Mouse (Mus musculus) olfactory bulb, adult 2 months (tissue): ENCODE results near the gene Prpf4b. TPM values are rescaled to one million over a fixed set of nuclear protein-coding genes. Genes with fewer than 3 reads are reported as not detected.
"Not testable (repeated sequence)": the region's sequence is repeated elsewhere in the genome, so short reads cannot be mapped to it uniquely, and the experiment has no call there.

Source experiments
- H3K27ac ChIP-seq: fragments of 200-500 bp; 2 replicates; pipeline ENCODE4 v1.5.1; 2012; ENCODE audit warnings: low read depth, low read length; ENCODE audit not compliant: insufficient read depth
- H3K4me1 ChIP-seq: fragments of 200-500 bp; 2 replicates; pipeline ENCODE4 v1.6.1; 2012; ENCODE audit warnings: low read length; ENCODE audit not compliant: control insufficient read depth, insufficient read depth
- H3K4me3 ChIP-seq: fragments of 200-500 bp; 2 replicates; pipeline ENCODE4 v1.5.1; 2012; ENCODE audit warnings: mild to moderate bottlenecking, low read depth, low read length, moderate library complexity; ENCODE audit not compliant: insufficient read depth
- CTCF ChIP-seq: fragments of 200-500 bp; IDR thresholded peaks from 2 replicates; pipeline ENCODE4 v1.5.1; 2012; ENCODE audit warnings: low read depth, mild to moderate bottlenecking, low read length, moderate library complexity; ENCODE audit not compliant: insufficient read depth
- POLR2A ChIP-seq: fragments of 200-500 bp; IDR thresholded peaks from 2 replicates; pipeline ENCODE4 v1.6.1; 2012; ENCODE audit warnings: mild to moderate bottlenecking, low read depth, low read length, moderate library complexity; ENCODE audit not compliant: insufficient read depth
- WGBS: fragments of 180-500 bp; shearing (Covaris S2); methylation state at CpG from one replicate; pipeline ENCODE4 v1.1.7; 2018; 5-methylcytosine and 5-hydroxymethylcytosine counted together
- polyA plus RNA-seq: library from polyadenylated mRNA; stranded (reverse); fragments of >200 nt; gene quantifications from 2 replicates; pipeline ENCODE4 v1.2.4, GENCODE M21; 2012; ENCODE audit warnings: low replicate concordance; ENCODE audit not compliant: missing spikeins, insufficient read depth, insufficient read length

The Prpf4b gene
- polyA plus RNA-seq = 121 and 158 TPM in 2 replicates

DNA sequence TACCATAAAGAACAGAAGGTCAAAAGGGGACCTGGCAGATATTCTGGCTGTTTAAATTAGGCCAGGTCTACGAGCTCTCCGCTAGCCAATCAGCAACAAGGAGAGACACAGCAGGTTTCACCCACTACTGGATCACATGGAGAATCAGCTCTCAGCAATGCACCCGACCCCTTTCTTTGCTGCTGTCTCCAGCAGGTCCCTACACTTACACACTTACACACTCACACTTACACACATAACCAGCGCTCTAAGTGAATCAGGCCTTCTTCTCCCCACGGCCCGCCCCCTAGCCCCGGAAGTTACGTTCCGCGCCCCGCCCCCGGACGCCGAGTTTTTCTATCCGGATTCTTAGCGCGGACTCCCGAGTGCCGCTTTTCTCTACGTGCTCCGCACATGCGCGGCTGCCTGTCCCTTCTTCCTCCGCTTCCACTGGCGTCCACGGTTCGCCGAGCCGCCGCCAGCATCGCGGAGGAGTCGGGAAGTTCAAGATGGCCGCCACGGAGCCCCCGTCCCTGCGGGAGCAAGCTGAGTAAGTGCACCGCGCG lies at the start of gene Prpf4b:
TSS of gene Prpf4b (plus strand) at position 137 of the 545 bp plus-strand sequence.
- peaks cover 3% of the 10 kb centered on the region; the same call in 1 of the 2 replicates for H3K4me1 ChIP-seq
- TF ChIP-seq CTCF (no peak), POLR2A (peak; percentile 82; the same call in 1 of the 2 replicates)

DNA sequence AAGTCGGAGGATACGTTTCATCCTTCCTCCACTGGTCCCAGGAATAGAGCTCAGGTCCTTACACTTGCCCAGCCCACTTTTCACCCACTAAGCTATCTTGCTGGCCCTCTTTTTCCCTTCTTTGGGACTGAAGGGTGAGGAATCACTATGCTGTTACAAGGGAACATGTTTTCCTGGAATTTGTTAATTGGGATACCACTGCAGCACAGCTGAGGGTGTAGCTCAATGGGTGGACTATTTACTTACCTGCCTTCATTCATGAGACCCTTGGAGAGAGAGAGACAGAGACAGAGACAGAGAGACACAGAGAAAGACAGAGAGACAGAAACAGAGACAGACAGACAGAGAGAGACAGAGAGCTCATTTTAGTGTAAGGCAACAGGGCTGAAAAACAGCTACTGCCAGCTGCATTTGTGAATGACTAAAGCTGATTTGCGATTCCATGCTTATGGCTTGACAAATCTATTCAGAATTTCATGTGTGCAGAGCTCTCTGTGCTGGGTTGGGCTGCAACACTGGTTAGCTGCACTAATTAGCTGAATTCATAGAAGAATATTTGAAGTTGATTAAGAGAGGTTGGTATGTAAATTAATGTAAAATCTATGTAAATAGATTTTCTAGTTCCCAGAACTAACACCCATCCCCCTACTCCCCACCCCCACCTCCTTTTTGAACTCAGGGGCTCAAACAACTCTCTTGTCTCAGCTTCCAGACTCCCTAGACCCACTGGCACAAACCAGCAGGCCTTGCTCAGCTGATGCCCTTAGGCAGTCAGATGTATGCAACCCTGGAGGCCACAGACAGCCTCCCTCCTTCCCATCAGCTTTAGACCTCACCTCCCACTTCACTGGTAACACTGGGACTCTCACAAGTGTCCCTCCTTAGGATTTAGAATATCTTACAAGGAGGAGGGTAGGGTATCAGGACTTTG lies 48.1 kb upstream of the Prpf4b start:
- TF ChIP-seq CTCF (no peak), POLR2A (no peak)
- no peak overlapping the region for H3K27ac ChIP-seq
- no peak overlapping the region for H3K4me3 ChIP-seq
- WGBS = 61% methylated on average over 3 of the region's 3 CpGs
- H3K4me1 ChIP-seq = no peaks in the 10 kb centered on the region

More for the DNA sequence above, at the start of gene Prpf4b:
- Histone ChIP-seq H3K4me3 (peak within 1 kb of the TSS; percentile 96), H3K27ac (peak within 1 kb of the TSS; percentile 96)
- WGBS = under 1% methylated on average over 40 of the region's 40 CpGs

DNA sequence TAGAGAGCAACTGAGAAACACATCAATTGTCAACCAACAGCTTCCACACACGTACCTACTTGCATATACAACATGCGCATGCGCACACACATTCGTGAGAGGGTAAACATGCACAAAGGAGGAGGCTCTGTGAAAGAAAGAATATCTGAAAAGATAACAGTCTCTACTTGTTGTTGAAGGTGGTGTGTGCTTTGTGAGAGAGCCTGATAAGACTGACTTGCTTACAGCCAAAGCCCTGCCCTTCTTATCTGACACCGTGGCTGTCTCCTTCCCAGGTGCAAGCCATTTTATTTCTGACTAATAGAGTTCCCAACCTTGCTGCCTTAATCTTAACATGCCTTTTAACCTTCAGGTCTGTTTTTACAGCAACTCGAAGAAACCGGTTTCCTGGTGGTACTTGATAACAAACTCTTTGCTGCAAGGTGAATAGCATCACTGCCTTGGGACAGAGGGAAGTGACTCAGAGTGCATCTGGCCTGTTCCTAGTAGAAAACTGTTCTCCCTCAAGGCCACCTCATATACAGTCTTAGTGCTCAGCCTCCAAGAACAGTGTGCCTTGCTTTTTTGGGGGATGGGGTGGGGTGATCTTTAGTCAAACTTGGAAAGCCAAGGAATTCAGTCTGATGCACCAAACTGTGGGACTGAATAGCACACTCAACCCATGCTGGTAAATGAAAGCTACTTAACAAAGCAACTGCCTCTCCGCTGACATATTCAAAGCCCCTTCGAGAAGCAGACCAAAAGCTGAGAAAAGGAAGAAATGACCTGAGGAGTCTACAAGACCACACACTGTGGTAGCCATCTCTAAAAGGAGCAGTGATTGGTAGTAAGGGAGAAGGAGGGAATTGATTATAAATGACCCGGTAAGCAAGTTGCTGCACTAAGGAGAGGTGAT lies 46.9 kb upstream of the Prpf4b start:
- no peak for TF ChIP-seq POLR2A
- no peak for TF ChIP-seq CTCF
- Histone ChIP-seq H3K4me1 (no peaks in the 10 kb centered on the region), H3K27ac (no peak overlapping the region), H3K4me3 (no peak overlapping the region)
- 72% methylated on average over 10 of the region's 10 CpGs for WGBS

DNA sequence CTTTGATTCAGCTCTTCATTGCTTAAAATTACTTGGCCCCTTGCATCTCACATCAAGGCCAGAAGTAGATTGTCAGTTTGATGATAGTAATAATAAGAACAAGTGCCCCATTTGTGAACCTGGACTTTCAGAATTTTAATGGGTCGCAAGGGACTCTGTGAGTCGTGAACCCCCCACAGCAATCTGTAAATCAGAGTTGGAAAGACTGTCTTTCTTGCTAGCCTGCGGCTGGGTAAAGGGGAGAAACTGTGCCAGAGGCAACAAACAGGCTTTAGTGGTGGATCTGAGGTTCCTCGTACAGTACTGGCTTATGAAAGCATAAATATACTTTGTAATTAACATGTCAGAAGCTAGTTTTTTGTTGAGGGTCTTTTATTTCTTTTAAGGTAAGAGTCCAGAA lies 32.3 kb upstream of the Prpf4b start:
- Histone ChIP-seq H3K4me1 (no peaks in the 10 kb centered on the region), H3K27ac (no peak overlapping the region), H3K4me3 (no peak overlapping the region)
- 85% methylated on average over 4 of the region's 4 CpGs for WGBS
- TF ChIP-seq POLR2A (no peak), CTCF (no peak)

DNA sequence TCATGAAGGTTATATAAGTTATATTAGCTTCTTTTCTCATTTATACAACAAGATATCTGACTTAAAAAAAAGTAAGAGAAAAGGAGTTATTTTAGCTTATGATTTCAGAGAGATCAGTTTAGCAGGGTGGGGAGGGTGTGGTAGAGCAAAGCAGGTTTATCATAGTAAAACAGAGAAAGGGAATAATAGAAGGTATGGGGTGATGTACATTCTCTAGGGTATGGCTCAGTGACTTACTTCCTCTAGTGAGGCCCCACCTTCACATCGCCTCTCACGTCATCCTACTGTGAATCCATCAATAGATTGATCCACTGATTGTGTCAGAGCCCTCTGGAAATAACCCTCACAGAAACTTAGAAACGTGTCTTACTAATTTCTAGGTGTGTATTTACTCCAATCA lies 24.3 kb upstream of the Prpf4b start:
- Histone ChIP-seq H3K27ac (no peak overlapping the region), H3K4me3 (no peak overlapping the region), H3K4me1 (no peaks in the 10 kb centered on the region)
- no peak for TF ChIP-seq POLR2A
- no peak for TF ChIP-seq CTCF
- whole genome bisulfite sequencing = 87% methylated on average over 3 of the region's 3 CpGs

DNA sequence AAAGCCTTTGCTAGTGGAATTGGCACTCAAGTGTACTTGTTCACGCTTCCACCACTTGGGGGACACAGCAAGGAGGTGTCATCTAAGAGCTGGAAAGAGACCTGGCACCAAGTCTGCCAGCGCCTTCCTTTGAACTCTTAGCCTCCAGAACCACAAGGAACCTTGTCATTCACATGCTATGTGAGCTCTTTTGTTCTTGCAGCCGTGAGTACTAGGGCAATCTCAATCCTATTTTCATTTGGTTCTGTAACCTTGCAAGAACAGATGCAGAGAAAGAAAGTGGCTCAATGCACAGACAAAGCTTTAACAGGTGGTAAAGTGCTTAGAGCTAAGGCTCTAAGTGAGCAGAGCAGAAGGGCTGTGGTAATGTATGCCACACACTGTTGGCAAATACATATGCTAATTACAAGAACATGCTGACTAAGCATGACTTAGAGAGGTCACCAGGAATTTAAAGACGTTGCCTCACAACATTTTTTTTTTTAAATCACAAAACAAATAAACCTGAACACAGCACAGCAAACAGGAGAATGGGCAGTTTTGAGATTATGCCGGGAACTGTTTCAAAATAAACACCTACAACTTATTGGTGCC lies 23.8 kb upstream of the Prpf4b start:
- Histone ChIP-seq H3K4me3 (no peak overlapping the region), H3K27ac (no peak overlapping the region), H3K4me1 (no peaks in the 10 kb centered on the region)
- WGBS = 67% methylated on average over 5 of the region's 5 CpGs
- TF ChIP-seq CTCF (no peak), POLR2A (no peak)

DNA sequence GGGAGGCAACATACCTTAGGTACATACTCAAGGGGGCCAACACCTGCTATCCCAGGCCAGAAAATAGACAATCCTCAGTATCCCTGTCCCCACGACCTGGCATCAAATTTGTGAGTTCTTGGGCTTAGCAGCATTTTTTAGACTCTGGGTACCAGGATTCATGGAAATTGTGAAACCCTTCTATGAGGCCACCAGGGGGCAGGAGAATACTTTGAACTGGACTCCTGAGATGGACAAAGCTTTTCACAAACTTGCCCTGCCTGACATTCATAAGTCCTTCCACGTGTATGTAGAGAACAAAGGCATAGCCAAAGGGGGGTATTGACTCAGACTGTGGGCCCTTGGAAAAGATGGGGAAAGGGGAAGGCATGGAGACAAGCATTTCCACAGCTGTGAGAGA lies 17.6 kb upstream of the Prpf4b start:
- WGBS = 61% methylated on average over 2 of the region's 2 CpGs

DNA sequence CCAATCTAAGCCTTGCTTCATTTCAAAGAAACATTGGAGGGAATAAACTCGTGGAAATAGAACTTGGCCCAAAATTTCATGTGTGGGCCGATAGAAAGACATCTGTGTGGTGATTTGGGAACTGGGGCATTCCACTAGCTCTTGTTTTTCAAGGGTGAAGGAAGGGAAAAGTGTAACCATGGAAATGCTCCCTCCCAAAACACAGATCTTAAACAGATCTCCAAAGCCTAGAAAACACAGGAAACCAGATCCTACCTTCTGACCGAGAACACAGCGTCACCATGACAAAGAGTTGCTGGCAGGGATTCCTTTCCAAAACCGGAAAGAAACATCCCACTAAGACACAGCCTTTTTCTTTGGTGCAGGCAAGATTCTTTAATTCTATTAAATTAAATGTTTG lies 15.7 kb upstream of the Prpf4b start:
- Histone ChIP-seq H3K27ac (no peak overlapping the region), H3K4me1 (no peaks in the 10 kb centered on the region), H3K4me3 (no peak overlapping the region)
- 54% methylated on average over 5 of the region's 5 CpGs for WGBS
- TF ChIP-seq CTCF = no peak
- TF ChIP-seq POLR2A = no peak

More for the DNA sequence above, 17.6 kb upstream of the Prpf4b start:
- no peak overlapping the region for H3K4me3 ChIP-seq
- no peak overlapping the region for H3K27ac ChIP-seq
- H3K4me1 ChIP-seq = no peaks in the 10 kb centered on the region
- TF ChIP-seq POLR2A = no peak
- no peak for TF ChIP-seq CTCF

DNA sequence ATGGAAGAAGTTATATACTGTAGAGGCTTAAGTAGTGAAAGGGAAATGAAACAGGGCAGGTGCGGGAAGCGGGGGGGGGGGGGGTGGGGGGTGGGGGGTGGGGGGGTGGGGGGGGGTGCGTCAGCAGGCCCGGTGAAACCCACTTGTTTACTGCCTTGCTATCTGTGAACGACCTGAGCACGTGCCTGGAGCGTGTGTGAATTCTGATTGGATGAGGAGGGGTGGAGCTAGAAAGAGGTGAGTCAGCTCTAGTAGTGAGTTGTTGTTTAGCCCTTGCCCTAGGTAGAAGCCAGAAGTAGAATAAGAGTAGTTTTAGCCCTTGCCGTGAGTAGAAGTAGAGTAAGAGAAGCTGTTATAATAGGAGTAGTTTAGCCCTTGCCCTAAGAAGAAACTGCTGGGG lies 13.9 kb upstream of the Prpf4b start:
- not testable (repeated sequence) for H3K4me1 ChIP-seq, H3K27ac ChIP-seq, H3K4me3 ChIP-seq
- WGBS = 69% methylated on average over 7 of the region's 8 CpGs
